Mouse (Mus musculus) brain, embryonic 18.5 days (tissue): ENCODE measurements at regions not wholly inside any gene's neighbourhood (a gene's known extent, or its start where the extent isn't known, plus 50 kb on each side); places are given as distances from the start of the nearest gene placed in this dataset.

Source experiments
- DNase-seq: peaks from one replicate; pipeline ENCODE4 v3.0.0-alpha.2; 2012; ENCODE audit warnings: low read depth, low spot score

GRCm38 (mm10) chr16:95057596-95057995 is 60.1 kb upstream of the Kcnj6 start:
- DNase-seq = no peak

GRCm38 (mm10) chr16:95064423-95064822 is 66.9 kb upstream of the Kcnj6 start:
- DNase-seq = no peak

- no peak for DNase-seq
Measured at GRCm38 (mm10) chr16:95066687-95067086, 69.2 kb upstream of the Kcnj6 start.

- DNase-seq = peak; percentile 39
Measured at GRCm38 (mm10) chr16:95092471-95093221, 95.1 kb upstream of the Kcnj6 start.

GRCm38 (mm10) chr16:95093753-95094152 is 96.3 kb upstream of the Kcnj6 start:
- DNase-seq = no peak

- DNase-seq = no peak
Measured at GRCm38 (mm10) chr16:95100954-95101353, 103.5 kb upstream of the Kcnj6 start.

- DNase-seq = no peak
Measured at GRCm38 (mm10) chr16:95117531-95117930, 120.0 kb upstream of the Kcnj6 start.

GRCm38 (mm10) chr16:95119293-95119692 is 121.8 kb upstream of the Kcnj6 start:
- no peak for DNase-seq

GRCm38 (mm10) chr16:95122048-95122447 is 124.5 kb upstream of the Kcnj6 start:
- DNase-seq = no peak

- no peak for DNase-seq
Measured at GRCm38 (mm10) chr16:95127616-95128015, 129.7 kb upstream of the Kcnj15 start.

- no peak for DNase-seq
Measured at GRCm38 (mm10) chr16:95131815-95132214, 125.5 kb upstream of the Kcnj15 start.

- no peak for DNase-seq
Measured at GRCm38 (mm10) chr16:95138809-95139208, 118.5 kb upstream of the Kcnj15 start.

- no peak for DNase-seq
Measured at GRCm38 (mm10) chr16:95141510-95142394, 115.6 kb upstream of the Kcnj15 start.

GRCm38 (mm10) chr16:95150499-95150898 is 106.9 kb upstream of the Kcnj15 start:
- DNase-seq = no peak

GRCm38 (mm10) chr16:95151499-95151898 is 105.9 kb upstream of the Kcnj15 start:
- DNase-seq = no peak

- no peak for DNase-seq
Measured at GRCm38 (mm10) chr16:95151914-95152313, 105.4 kb upstream of the Kcnj15 start.

- no peak for DNase-seq
Measured at GRCm38 (mm10) chr16:95152742-95153383, 104.5 kb upstream of the Kcnj15 start.

GRCm38 (mm10) chr16:95168349-95168748 is 89.0 kb upstream of the Kcnj15 start:
- no peak for DNase-seq

GRCm38 (mm10) chr16:95169346-95169745 is 88.0 kb upstream of the Kcnj15 start:
- no peak for DNase-seq

GRCm38 (mm10) chr16:95180562-95180961 is 76.8 kb upstream of the Kcnj15 start:
- DNase-seq = no peak

- DNase-seq = no peak
Measured at GRCm38 (mm10) chr16:95185341-95185740, 72.0 kb upstream of the Kcnj15 start.

GRCm38 (mm10) chr16:95189114-95189513 is 68.2 kb upstream of the Kcnj15 start:
- no peak for DNase-seq
